Mouse (Mus musculus) lung, postnatal 25 days (tissue): ENCODE data around the gene Rspo3.

ENCODE experiments used
- DNase-seq: peaks from one replicate; pipeline ENCODE4 v3.0.0; 2022; ENCODE audit warnings: low spot score

The Rspo3 gene

DNA sequence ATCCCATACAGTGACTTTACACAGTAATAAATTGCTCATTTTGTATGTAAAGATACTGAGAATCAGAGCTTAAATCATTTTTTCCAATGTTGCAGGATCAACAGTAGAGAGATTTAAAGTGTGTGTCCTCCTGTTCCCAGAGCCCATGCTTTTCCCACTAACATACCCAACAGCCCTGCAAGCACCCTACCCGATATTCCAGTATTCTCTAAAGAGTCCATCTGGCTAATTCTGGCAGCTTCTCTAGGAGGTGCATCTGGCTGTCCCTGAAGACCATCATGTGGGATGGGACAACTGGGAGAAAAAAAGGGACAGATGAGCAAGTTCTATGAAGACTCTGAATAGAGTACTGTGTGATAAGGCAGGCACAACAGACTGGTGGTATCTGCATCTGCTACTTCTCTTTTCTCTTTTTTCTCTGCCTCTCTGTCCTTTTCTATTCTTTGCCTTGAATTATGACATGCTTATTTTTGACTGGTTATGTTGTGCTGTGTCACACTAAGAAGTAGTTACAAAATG is 102.7 kb downstream of the Rspo3 start:
- DNase-seq, result no peak

DNA sequence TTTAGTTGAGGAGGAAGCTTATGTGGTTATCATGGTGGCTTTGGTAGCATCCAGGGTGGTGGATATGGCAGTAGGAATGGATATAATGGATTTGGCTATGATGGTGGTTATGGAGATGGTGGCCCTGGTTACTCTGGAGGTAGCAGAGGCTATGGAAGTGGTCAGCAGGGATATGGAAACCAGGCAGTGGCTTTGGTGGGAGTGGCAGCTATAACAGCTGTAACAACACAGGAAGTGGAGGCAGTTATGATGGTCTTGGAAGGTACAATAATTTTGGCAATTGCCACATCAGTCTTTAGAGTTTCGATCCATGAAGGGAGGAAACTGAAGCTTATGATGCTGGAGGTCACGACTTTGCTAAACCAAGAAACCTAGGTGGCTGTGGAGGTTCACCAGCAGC is 109.0 kb downstream of the Rspo3 start:
- DNase-seq, result no peak

DNA sequence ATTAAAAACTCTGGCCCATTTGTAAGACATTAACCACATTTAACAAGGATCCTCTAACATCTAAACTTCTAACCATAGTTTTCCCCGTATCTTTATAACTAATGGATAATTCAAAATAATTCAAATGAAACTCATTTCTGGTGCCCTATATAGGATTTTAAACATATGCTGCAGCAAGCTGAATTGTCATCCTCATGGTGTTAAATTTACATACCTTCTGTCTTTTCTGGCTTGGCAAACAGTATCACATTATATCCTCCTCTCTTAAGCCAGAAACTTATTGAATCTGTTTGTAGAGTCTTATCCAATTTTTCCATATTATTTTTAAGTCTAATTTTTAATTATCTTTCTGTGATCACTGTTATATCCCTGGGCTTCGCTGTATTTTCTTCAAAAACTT is 111.1 kb downstream of the Rspo3 start:
- no peak for DNase-seq

DNA sequence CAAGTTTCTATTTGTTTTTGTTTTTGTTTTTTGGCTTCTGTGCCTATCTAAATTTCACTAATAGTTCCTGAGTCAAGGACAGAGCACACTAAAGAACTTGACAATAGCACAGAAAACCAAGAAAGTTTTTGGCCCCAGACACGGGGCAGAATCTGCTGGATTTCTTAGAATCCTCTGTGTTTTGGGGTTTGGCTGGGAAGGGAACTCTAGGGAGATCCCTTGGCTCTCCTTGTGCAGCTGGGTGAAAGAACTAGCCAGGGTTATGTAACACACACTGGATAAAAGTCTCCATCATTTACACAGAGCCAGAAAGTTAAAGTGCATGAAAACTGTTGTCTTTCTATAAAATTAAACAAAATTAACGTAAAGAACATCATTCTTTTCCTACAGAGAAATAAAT is 121.3 kb downstream of the Rspo3 start:
- DNase-seq, result no peak

DNA sequence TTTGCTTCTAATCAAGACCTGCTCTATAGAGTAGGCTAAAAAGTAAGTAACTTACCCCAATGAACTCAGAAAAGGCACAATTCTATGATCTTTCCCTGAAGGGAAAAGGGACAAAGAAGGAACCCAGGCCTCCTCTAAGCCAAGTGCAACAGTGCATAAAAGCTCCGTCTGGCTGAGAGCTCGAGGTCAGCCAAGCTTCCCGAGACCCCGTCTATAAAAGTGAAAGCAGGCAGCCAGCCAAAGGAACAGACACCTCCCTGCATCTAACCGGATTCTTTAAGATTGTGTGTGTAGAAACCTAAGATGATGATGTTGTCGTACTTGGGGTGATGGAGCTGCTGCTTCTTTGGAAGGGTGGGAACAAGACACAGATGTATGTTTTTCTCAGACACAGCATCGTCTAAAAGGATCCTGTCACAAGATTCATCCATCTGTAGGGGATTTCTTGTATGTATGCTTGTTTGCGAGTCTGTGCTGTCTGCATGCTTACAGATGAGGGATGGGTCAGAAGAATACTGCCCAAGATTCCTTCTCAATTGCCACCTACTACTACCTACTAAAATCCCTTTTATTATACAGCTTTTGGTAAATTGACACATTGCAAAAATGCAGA is 132.9 kb downstream of the Rspo3 start:
- DNase-seq, result no peak
